Mouse (Mus musculus): ENCODE results near the gene Sar1a.

DNA sequence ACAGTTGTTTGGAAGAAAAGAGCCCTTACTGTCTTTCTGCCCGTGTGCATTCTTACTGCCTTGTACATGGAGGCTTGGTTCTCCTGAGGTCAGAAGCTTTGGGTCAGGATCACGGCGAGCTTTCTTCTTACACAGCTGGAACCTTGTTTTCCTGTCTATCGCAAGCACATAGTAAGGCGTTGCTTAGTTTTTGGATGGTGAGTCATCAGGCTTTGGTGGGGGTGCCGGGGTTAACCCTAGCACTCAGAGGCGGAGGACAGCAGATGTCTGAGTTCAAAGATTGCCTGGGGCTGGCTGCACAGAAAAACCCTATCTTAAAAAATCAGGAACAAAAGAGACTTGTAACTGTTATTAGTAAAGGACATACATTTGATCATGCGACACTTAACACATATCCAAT is 18.2 kb upstream of the Sar1a start:
- TF ChIP-seq ZNF384 (IDR thresholded peaks at IDR 0.05; ENCODE audit: low read depth, low read length) (no peak), ZC3H11A (IDR thresholded peaks at IDR 0.05; ENCODE audit: borderline replicate concordance, low read depth, low read length) (no peak)
